Mouse (Mus musculus) adrenal gland, postnatal 10 days (tissue): ENCODE results near the gene Abhd2. TPM values are rescaled to one million over a fixed set of nuclear protein-coding genes. Genes with fewer than 3 reads are reported as not detected.

Experiments used
- DNase-seq: peaks from one replicate; pipeline ENCODE4 v3.0.0; 2021; ENCODE audit warnings: mixed read lengths
- total RNA-seq, 2 experiments: library from RNA; stranded (reverse); gene quantifications; 2 replicates each; pipeline ENCODE4 v1.2.3; 2021

The Abhd2 gene
- total RNA-seq, 2 experiments from 2014 or later: 247 to 382 TPM

GRCm38 (mm10) chr7:79293605-79294232 lies 20.7 kb downstream of the Abhd2 start:
- DNase-seq: no peak

DNA sequence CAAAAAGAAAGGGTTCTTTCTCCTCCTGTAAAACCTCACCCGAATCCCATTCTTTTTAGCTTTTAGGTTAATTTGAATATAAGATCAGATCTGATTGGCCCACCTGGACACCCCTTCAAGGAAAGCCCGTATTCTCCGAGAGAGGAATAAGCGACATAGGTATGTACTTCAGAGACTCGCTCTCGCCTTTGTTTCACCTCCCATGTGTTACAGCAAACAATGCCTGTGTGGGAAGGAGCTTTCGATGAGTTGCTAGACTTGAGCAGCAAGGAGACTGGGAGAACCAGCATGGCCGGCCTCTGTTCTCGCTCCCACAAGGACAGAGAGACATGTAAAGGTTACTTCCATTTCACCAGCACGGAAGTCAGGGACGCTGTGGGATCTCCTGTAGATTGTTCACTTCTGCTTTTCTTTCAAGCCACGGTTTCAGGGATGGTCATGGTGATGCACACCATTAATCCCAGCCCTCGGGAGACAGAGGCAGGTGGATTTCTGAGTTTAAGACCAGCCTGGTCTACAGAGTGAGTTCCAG lies 21.5 kb downstream of the Abhd2 start:
- DNase-seq: no peak

GRCm38 (mm10) chr7:79295196-79295826 lies 22.3 kb downstream of the Abhd2 start:
- DNase-seq: no peak

GRCm38 (mm10) chr7:79298681-79299080 lies 25.7 kb downstream of the Abhd2 start:
- DNase-seq: no peak

DNA sequence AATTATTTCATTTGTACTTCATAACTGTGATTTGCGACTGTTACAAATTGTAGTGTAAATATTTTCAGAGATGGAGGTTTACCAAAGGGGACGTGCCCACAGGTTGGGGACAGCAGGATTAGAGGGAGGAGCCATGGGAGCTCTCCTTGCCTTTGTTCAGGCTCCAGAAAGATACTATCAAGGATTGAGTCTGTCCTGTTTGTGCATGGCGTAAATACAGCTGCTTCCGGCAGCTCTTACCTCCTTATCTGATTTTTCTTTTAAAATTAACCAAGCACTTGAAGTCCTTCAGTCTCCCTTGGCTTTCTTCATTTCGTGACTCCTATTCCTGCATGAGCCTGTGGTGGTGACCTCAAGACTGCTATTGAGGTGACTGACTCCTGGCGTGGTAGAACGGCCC lies 26.5 kb downstream of the Abhd2 start:
- no peak for DNase-seq

DNA sequence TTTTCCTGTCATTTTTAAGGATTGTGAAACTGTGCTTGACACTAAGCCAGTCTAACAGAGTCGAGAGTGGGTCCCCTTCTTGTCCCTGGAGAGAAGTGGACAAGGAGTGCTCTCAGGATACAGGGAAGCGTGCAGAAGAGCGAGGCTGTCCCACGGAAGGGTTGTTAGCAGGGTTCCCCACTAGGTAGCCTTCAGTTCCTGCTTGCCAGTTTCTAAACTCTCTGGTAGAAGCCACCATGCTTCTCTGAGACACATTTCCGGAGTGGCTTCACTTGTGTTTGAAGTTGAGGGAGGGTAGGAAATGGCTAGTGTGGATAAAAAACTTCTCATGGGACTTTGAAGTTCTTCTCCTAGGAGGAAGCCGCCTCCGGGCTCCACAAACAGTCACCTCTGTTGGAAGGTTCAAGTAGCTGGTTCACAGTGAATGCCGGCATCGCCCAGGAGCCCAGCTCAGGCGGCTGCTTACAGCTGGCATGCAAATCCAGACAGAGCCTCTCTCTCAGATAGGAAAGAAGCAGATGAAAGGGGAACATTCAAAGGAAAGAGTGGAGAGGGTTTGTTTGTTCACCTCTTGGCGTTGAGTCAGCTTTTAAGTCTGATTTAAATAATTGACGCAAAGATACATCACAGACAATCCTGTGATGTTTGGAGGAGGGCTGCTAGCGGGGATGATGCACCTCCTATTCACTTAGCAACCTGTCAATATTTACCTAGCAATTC lies 27.6 kb downstream of the Abhd2 start:
- DNase-seq: peak; percentile 36

DNA sequence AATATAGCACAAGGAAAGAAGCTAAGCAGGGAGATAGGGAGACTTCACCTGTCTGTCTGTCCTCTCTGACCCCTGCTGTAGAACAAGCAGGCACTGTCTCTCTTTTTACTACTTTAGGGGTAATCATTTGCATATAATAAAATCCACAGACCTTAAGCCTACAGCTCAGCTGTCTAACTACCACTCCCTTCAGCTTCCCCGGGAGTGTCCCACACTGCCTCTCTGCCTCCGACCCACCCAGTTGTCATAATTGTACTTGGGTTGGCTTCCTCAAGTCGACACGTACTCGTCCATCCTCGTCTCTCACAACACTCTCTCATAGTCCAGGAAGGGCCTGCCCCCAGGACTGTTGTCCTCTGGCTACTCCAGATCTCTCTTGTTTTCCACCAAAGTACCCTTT lies 29.1 kb downstream of the Abhd2 start:
- DNase-seq: no peak

- DNase-seq: peak; percentile 68
Observed at GRCm38 (mm10) chr7:79302586-79302985, 29.6 kb downstream of the Abhd2 start.

DNA sequence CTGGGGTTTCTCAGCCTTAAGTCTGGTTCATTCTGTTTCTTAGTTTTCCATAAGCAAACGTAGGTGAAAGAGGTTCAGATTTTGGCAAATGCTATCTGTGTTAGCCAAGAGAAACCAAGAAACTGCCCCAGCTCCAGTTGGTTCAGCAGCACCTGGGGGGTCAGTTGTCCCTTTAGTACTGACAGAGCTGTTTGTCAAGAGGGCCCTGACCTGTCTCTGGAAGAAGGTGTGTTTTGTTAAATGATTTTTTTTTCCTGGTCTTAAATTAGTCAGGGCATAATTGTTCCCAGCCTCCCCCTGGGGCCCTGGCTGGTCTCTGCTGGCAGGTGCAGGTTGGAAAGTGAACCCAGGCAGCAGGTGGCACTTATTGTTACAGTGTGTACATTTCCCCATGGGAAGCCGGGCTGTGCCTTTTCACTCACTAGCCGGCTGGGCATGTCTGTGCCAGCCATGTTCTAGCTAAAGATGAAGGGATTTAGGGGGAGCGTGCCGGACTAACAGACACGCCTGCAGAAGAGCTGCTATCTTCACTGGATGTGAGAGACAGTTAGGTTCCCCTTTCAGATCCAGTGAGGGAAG lies 30.3 kb downstream of the Abhd2 start:
- no peak for DNase-seq

DNA sequence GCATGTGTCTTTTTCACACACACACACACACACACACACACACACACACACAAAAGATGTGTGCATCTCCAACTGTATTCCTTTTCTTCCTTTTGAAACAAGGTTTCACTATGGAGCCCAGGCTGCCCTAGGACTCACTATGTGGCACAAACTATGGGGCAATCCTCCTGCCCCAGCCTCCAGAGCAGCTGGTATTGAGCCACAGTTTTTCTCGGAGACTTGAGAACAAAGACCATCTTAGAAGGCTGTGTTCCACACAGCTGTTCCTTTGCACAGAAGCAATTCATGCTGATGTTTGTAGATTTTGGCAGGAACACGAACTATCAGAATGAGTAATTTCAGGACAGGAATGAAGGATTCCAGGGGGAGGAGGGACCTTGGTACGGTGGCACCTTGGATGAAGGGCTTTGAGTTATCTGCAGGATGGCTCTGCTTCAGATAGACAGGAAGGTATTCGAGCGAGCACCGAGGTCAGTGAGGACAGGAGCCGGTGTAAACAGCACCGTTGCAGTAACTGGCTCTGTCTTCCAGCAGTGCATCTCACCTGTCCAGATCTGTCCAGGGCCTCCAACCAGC lies 35.5 kb downstream of the Abhd2 start:
- DNase-seq: peak; percentile 47

DNA sequence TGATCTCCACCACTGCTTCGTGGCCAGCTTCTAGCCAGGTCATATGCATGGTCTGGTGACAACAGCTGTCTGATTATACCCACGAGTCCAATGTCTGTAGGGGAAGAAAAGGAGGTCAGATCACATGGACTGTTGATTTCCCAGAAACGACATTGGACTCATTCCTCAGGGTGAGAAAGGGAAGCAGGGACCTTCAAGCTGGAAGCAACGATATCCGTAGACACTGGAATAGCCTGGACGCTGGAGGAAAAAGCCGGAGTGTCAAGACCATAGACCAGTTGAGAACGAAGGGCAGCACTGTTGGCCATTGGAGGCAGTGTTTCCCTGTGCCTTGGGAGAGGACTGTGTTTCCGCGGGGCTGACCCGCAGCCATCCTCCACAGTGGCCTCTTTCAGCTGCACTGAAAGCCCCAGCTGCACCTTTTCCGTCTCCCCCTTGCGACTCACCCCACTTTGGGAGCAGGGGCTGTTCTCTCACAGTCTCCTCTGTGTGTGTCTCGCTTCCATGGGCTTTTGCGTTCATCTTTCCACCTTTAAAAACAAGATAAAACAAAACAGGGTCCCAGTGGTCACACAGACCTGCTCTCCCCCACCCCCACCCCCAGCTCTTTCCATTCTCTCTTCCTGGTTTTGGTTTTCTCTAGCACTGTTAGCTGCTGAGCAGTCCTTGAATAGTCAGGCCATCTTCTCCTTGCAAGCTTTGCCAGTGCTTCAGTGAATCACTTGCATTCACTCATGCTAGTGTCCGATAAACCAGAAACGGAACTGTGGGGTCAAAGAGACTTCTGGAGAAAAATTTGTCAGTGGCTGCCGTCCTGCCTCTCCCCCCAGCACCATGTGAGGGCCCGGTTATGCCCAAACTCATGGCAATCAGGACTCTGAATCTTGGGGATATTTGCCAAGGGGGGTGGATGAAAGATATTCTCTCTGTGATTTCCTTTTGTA lies 36.5 kb downstream of the Abhd2 start:
- DNase-seq: peak; percentile 53

- DNase-seq: no peak
Observed at GRCm38 (mm10) chr7:79310191-79310555, 37.2 kb downstream of the Abhd2 start.

GRCm38 (mm10) chr7:79311420-79311988 lies 38.5 kb downstream of the Abhd2 start:
- DNase-seq: peak; percentile 50

GRCm38 (mm10) chr7:79312246-79312645 lies 39.2 kb downstream of the Abhd2 start:
- no peak for DNase-seq

- DNase-seq: peak; percentile 43
Observed at GRCm38 (mm10) chr7:79313519-79314059, 40.6 kb downstream of the Abhd2 start.

DNA sequence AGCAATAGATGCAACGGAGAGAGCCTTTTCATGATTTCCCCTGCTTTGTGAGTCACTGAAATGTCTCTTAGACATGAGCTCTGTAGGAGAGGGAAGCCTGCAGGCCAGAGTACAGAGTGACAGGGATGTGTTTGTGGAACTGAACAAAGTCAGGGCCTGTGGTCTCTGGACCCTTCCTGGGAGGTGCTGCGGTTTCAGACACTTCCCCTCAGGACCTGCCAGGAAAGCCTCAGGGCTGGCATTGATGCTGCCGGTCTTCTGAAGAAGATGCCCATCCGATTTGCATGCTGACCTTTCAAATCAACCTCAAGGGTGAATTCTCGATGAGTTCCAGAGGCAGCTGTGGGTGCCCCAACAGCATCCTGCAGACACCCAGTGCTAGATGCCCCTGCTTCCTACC lies 41.5 kb downstream of the Abhd2 start:
- no peak for DNase-seq

DNA sequence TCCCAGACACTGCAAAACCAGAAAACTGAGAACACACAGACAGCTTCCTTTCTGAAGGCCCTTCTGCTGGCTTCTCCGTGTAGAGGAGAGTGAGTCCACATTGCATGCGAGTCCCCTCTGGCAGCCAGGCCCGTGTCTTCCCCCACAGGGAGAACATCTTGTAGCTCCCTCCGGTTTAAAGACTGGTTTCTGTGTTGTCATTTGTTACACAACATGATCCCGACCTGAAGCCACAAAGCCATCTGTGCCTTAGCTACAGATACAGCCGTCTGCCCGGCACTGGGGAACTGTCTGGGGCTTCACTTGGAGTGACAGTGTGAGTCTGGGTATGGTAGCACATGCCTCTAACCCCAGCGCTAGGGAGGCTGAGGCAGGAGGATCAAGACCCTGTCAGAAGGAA lies 42.1 kb downstream of the Abhd2 start:
- no peak for DNase-seq

GRCm38 (mm10) chr7:79316069-79316695 lies 43.2 kb downstream of the Abhd2 start:
- no peak for DNase-seq

DNA sequence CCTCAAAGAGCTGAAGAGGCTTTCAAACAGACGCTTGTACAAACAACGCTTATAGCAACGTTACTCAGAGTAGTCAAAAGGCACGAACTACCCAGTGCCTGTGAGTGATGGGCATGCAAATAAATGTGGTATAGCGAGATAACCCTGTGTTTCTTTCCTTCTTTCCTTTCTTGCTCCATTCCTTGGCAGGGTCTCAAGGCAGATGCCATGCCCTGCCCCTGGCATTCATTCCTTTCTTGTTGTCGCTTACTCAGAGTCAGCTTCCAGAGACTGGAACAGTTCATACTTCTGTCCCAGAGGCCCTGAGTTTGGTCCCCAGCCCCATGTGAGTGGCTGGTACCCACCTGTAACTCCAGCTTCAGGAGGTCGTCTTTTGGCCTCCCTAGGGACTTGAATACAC lies 44.6 kb downstream of the Abhd2 start:
- no peak for DNase-seq

GRCm38 (mm10) chr7:79318110-79318801 lies 45.3 kb downstream of the Abhd2 start:
- DNase-seq: no peak
